Mouse (Mus musculus): Measurements from ENCODE around the gene Smco4.

DNA sequence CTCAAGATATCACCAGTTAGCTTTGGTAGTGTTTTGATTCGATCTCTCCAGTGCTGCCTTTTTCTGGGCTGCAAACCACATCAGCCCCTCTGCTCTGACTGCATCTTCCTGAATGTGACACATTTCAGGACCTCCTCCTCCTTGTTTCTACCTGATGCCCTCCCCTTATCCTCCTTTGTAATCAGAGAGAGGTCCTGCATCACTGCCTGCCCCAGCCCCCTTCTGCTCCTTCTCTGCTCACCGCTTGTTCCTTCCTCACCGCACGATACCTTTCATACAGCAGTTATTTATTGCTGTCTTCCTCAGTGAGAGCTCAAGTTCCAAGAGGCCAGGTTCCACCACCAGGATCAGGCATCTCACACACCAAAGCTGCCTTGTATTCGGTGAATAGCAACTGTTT, 38.0 kb downstream of the Smco4 start:
- TF ChIP-seq TAL1 (conservative IDR thresholded peaks at IDR 0.05; ENCODE audit: low read depth, low read length) (no peak), CTCF (IDR thresholded peaks at IDR 0.05; ENCODE audit: low read depth, low read length) (no peak), GATA1 (IDR thresholded peaks at IDR 0.05; ENCODE audit: borderline replicate concordance, low read length) (no peak), POLR2AphosphoS5 (IDR thresholded peaks at IDR 0.05; ENCODE audit: insufficient replicate concordance, low read depth, low read length) (no peak)
